Mouse (Mus musculus) lung, embryonic 15.5 days (tissue): Measurements from ENCODE around the gene Coro7. TPM values are rescaled to one million over a fixed set of nuclear protein-coding genes. Genes with fewer than 3 reads are reported as not detected.

Source experiments
- ATAC-seq: fragments of 200-750 bp; cut with Nextera tagmentation; 2 replicates; pipeline ENCODE4 v1.8.0; 2017; ENCODE audit warnings: moderate number of reproducible peaks, borderline replicate concordance; ENCODE audit not compliant: low FRiP score, low TSS enrichment; ENCODE audit errors: extremely low read depth
- H3K27ac ChIP-seq: fragments of 300-500 bp; sonication (generic); 2 replicates; pipeline ENCODE4 v1.5.1; 2015; ENCODE audit warnings: moderate library complexity, mild to moderate bottlenecking, inconsistent platforms
- H3K27me3 ChIP-seq: fragments of 300-500 bp; sonication (generic); 2 replicates; pipeline ENCODE4 v1.6.1; 2015; ENCODE audit warnings: inconsistent platforms
- H3K36me3 ChIP-seq: fragments of 300-500 bp; sonication (generic); 2 replicates; pipeline ENCODE4 v1.6.1; 2015; ENCODE audit warnings: inconsistent platforms
- H3K4me1 ChIP-seq: fragments of 300-500 bp; sonication (generic); 2 replicates; pipeline ENCODE4 v1.6.1; 2015; ENCODE audit warnings: inconsistent platforms
- H3K4me2 ChIP-seq: fragments of 300-500 bp; sonication (generic); 2 replicates; pipeline ENCODE4 v1.6.1; 2015; ENCODE audit warnings: inconsistent platforms, mild to moderate bottlenecking, moderate library complexity
- H3K4me3 ChIP-seq: fragments of 300-500 bp; sonication (generic); 2 replicates; pipeline ENCODE4 v1.5.1; 2015; ENCODE audit warnings: mild to moderate bottlenecking, inconsistent platforms
- H3K9ac ChIP-seq: fragments of 300-500 bp; sonication (generic); 2 replicates; pipeline ENCODE4 v1.6.1; 2015; ENCODE audit warnings: inconsistent platforms
- H3K9me3 ChIP-seq: fragments of 300-500 bp; sonication (generic); 2 replicates; pipeline ENCODE4 v1.6.1; 2016; ENCODE audit warnings: inconsistent platforms
- WGBS: fragments of 180-500 bp; shearing (Covaris S2); methylation state at CpG from one replicate; pipeline ENCODE4 v1.1.7; 2015; 5-methylcytosine and 5-hydroxymethylcytosine counted together
- polyA plus RNA-seq: library from polyadenylated mRNA; unstranded; fragments of >200 nt; fragmentation: Nextera tagmentation; extraction: Ambion mirVana; gene quantifications from 2 replicates; pipeline ENCODE4 v1.2.1, GENCODE M21; 2015

Gene Coro7
- polyA plus RNA-seq, 1 experiment from 2014 or later = 15.2 TPM

- H3K4me2 ChIP-seq = peak overlapping the region; percentile 63
- no peaks in the 10 kb centered on the region for H3K27me3 ChIP-seq
- H3K27ac ChIP-seq = peak overlapping the region; percentile 97
- 37% methylated on average over 11 of the region's 11 CpGs for WGBS
- H3K9ac ChIP-seq = peak overlapping the region; percentile 18
- H3K9me3 ChIP-seq = no peaks in the 10 kb centered on the region
- H3K36me3 ChIP-seq = peaks cover 13% of the 10 kb centered on the region
- ATAC-seq = peak; percentile 21
- no peak overlapping the region for H3K4me3 ChIP-seq
- peaks cover 80% of the 10 kb centered on the region for H3K4me1 ChIP-seq
Observed at GRCm38 (mm10) chr16:4643670-4644419, 35.7 kb downstream of the Coro7 start.

- H3K36me3 ChIP-seq = peaks cover 4% of the 10 kb centered on the region
- WGBS = 65% methylated on average over 6 of the region's 6 CpGs
- H3K4me1 ChIP-seq = peaks cover 76% of the 10 kb centered on the region
- H3K9ac ChIP-seq = peak overlapping the region; percentile 18; the same call in 1 of the 2 replicates
- H3K9me3 ChIP-seq = no peaks in the 10 kb centered on the region
- H3K4me3 ChIP-seq = peak overlapping the region; percentile 64
- peak overlapping the region; percentile 97 for H3K27ac ChIP-seq
- no peaks in the 10 kb centered on the region for H3K27me3 ChIP-seq
- ATAC-seq = no peak
- peak overlapping the region; percentile 63 for H3K4me2 ChIP-seq
Observed at GRCm38 (mm10) chr16:4642937-4643336, 36.6 kb downstream of the Coro7 start.

- Histone ChIP-seq H3K36me3 (no peaks in the 10 kb centered on the region), H3K9ac (peak overlapping the region; percentile 18; the same call in 1 of the 2 replicates), H3K9me3 (no peaks in the 10 kb centered on the region), H3K4me1 (peaks cover 69% of the 10 kb centered on the region), H3K4me3 (peak overlapping the region; percentile 64), H3K4me2 (peak overlapping the region; percentile 63), H3K27ac (peak overlapping the region; percentile 97), H3K27me3 (no peaks in the 10 kb centered on the region)
- 17% methylated on average over 13 of the region's 13 CpGs for WGBS
- ATAC-seq = peak; percentile 73
Observed at GRCm38 (mm10) chr16:4642190-4642589, 37.4 kb downstream of the Coro7 start.

- Histone ChIP-seq H3K9me3 (no peaks in the 10 kb centered on the region), H3K4me1 (peaks cover 59% of the 10 kb centered on the region), H3K9ac (peak overlapping the region; percentile 70), H3K27me3 (no peaks in the 10 kb centered on the region), H3K27ac (peak overlapping the region; percentile 97), H3K36me3 (no peaks in the 10 kb centered on the region), H3K4me2 (peak overlapping the region; percentile 63), H3K4me3 (peak overlapping the region; percentile 64)
- WGBS = 14% methylated on average over 3 of the region's 3 CpGs
- peak; percentile 17; the same call in 1 of the 2 replicates for ATAC-seq
Observed at GRCm38 (mm10) chr16:4641119-4641838, 38.3 kb downstream of the Coro7 start.

GRCm38 (mm10) chr16:4640267-4641005, 39.1 kb downstream of the Coro7 start:
- 1% methylated on average over 17 of the region's 17 CpGs for WGBS
- peaks cover 58% of the 10 kb centered on the region for H3K4me1 ChIP-seq
- peak overlapping the region; percentile 70 for H3K9ac ChIP-seq
- H3K27me3 ChIP-seq = no peaks in the 10 kb centered on the region
- peak overlapping the region; percentile 63 for H3K4me2 ChIP-seq
- H3K36me3 ChIP-seq = no peaks in the 10 kb centered on the region
- no peaks in the 10 kb centered on the region for H3K9me3 ChIP-seq
- H3K4me3 ChIP-seq = peak overlapping the region; percentile 64
- H3K27ac ChIP-seq = peak overlapping the region; percentile 97
- peak; percentile 9; the same call in 1 of the 2 replicates for ATAC-seq

GRCm38 (mm10) chr16:4639831-4640237, 39.7 kb downstream of the Coro7 start, which contains the start of the genes Vasn and Dnaja3:
TSS of gene Vasn (plus strand) at chr16:4639941.
TSS of gene Dnaja3 (plus strand) at chr16:4639989.
- ATAC-seq = peak; percentile 89
- Histone ChIP-seq H3K9me3 (no peaks in the 10 kb centered on the region), H3K36me3 (no peaks in the 10 kb centered on the region), H3K4me1 (peaks cover 54% of the 10 kb centered on the region), H3K27me3 (no peaks in the 10 kb centered on the region), H3K4me3 (peak within 1 kb of the TSS; percentile 64), H3K27ac (peak within 1 kb of the TSS; percentile 97), H3K4me2 (peak within 1 kb of the TSS; percentile 63), H3K9ac (peak within 1 kb of the TSS; percentile 70)
- under 1% methylated on average over 22 of the region's 22 CpGs for WGBS

GRCm38 (mm10) chr16:4638891-4639390, 40.6 kb downstream of the Coro7 start:
- H3K4me3 ChIP-seq = no peak overlapping the region
- H3K9ac ChIP-seq = no peak overlapping the region
- H3K4me2 ChIP-seq = no peak overlapping the region
- no peaks in the 10 kb centered on the region for H3K9me3 ChIP-seq
- WGBS = 85% methylated on average over 3 of the region's 3 CpGs
- no peaks in the 10 kb centered on the region for H3K27me3 ChIP-seq
- peaks cover 45% of the 10 kb centered on the region for H3K4me1 ChIP-seq
- H3K36me3 ChIP-seq = no peaks in the 10 kb centered on the region
- H3K27ac ChIP-seq = no peak overlapping the region
- no peak for ATAC-seq

- H3K4me2 ChIP-seq = no peak overlapping the region
- H3K4me1 ChIP-seq = peaks cover 14% of the 10 kb centered on the region
- H3K4me3 ChIP-seq = no peak overlapping the region
- no peak overlapping the region for H3K27ac ChIP-seq
- 59% methylated on average over 4 of the region's 4 CpGs for WGBS
- no peak for ATAC-seq
- H3K27me3 ChIP-seq = no peaks in the 10 kb centered on the region
- H3K9me3 ChIP-seq = no peaks in the 10 kb centered on the region
- no peak overlapping the region for H3K9ac ChIP-seq
- H3K36me3 ChIP-seq = no peaks in the 10 kb centered on the region
Observed at GRCm38 (mm10) chr16:4635760-4636159, 43.8 kb downstream of the Coro7 start.

GRCm38 (mm10) chr16:4634681-4635080, 44.9 kb downstream of the Coro7 start:
- ATAC-seq = no peak
- WGBS = 76% methylated on average over 9 of the region's 9 CpGs
- H3K9ac ChIP-seq = no peak overlapping the region
- no peak overlapping the region for H3K4me2 ChIP-seq
- H3K4me1 ChIP-seq = 0 out of 2 replicates have a peak, but pooled peaks cover 11% of the 10 kb centered on the region
- no peak overlapping the region for H3K27ac ChIP-seq
- no peaks in the 10 kb centered on the region for H3K27me3 ChIP-seq
- no peaks in the 10 kb centered on the region for H3K9me3 ChIP-seq
- H3K4me3 ChIP-seq = no peak overlapping the region
- no peaks in the 10 kb centered on the region for H3K36me3 ChIP-seq

GRCm38 (mm10) chr16:4633661-4634060, 45.9 kb downstream of the Coro7 start:
- ATAC-seq = no peak
- Histone ChIP-seq H3K36me3 (no peaks in the 10 kb centered on the region), H3K4me1 (0 out of 2 replicates have a peak, but pooled peaks cover 7% of the 10 kb centered on the region), H3K4me2 (no peak overlapping the region), H3K9ac (no peak overlapping the region), H3K9me3 (no peaks in the 10 kb centered on the region), H3K4me3 (no peak overlapping the region), H3K27me3 (no peaks in the 10 kb centered on the region), H3K27ac (no peak overlapping the region)
- 89% methylated on average over 3 of the region's 3 CpGs for WGBS

GRCm38 (mm10) chr16:4632050-4632449, 47.5 kb downstream of the Coro7 start:
- no peak; the same call in 1 of the 2 replicates for ATAC-seq
- Histone ChIP-seq H3K27ac (no peak overlapping the region), H3K4me2 (no peak overlapping the region), H3K4me3 (no peak overlapping the region), H3K4me1 (0 out of 2 replicates have a peak, but pooled peaks cover 7% of the 10 kb centered on the region), H3K27me3 (no peaks in the 10 kb centered on the region), H3K9ac (no peak overlapping the region), H3K9me3 (no peaks in the 10 kb centered on the region), H3K36me3 (no peaks in the 10 kb centered on the region)
- 41% methylated on average over 7 of the region's 7 CpGs for WGBS
